Mouse (Mus musculus): ENCODE results near the gene Dusp10. TPM values are rescaled to one million over a fixed set of nuclear protein-coding genes. Genes with fewer than 3 reads are reported as not detected.
A peak's percentile ranks its signal among the peaks of the same experiment; 100 is the strongest.

Dusp10 gene
- polyA plus RNA-seq, 1 experiment, result 28.7 TPM

- TF ChIP-seq POLR2A (IDR thresholded peaks at IDR 0.05; ENCODE audit: borderline replicate concordance, insufficient read depth, low read length), result no peak
- TF ChIP-seq CTCF (IDR thresholded peaks at IDR 0.05; ENCODE audit: borderline replicate concordance, insufficient read depth, low read depth, low read length), result no peak
- peaks cover 9% of the 10 kb centered on the region for H3K4me1 ChIP-seq (ENCODE audit: control insufficient read depth, insufficient read depth, low read length)
- DNase-seq, result no peak
- H3K27ac ChIP-seq (ENCODE audit: insufficient read depth, low read length), result peak overlapping the region; percentile 82
- H3K4me3 ChIP-seq (replicated peaks; ENCODE audit: insufficient read depth, low read depth, low read length), result peak overlapping the region; percentile 69
- H3K27me3 ChIP-seq (ENCODE audit: control insufficient read depth, insufficient read depth, low read length), result no peaks in the 10 kb centered on the region
- WGBS, result 33% methylated on average over 19 of the region's 19 CpGs
These were observed 19.7 kb downstream of the Dusp10 start for GRCm38 (mm10) chr1:184032682-184033389.

GRCm38 (mm10) chr1:184033390-184034010 is 20.4 kb downstream of the Dusp10 start:
- TF ChIP-seq CTCF (IDR thresholded peaks at IDR 0.05; ENCODE audit: borderline replicate concordance, insufficient read depth, low read depth, low read length) (no peak), POLR2A (IDR thresholded peaks at IDR 0.05; ENCODE audit: borderline replicate concordance, insufficient read depth, low read length) (no peak)
- Histone ChIP-seq H3K27ac (ENCODE audit: insufficient read depth, low read length) (peak overlapping the region; percentile 82), H3K4me1 (ENCODE audit: control insufficient read depth, insufficient read depth, low read length) (peaks cover 9% of the 10 kb centered on the region), H3K27me3 (ENCODE audit: control insufficient read depth, insufficient read depth, low read length) (no peaks in the 10 kb centered on the region), H3K4me3 (replicated peaks; ENCODE audit: insufficient read depth, low read depth, low read length) (peak overlapping the region; percentile 69)
- peak; percentile 79 to 85 for DNase-seq
- under 1% methylated on average over 63 of the region's 63 CpGs for WGBS

GRCm38 (mm10) chr1:184034011-184034557 is 21.0 kb downstream of the Dusp10 start, which contains the start of gene 1700056E22Rik:
Gene 1700056E22Rik (minus strand): TSS chr1:184034301.
- Histone ChIP-seq H3K27ac (ENCODE audit: insufficient read depth, low read length) (peak within 1 kb of the TSS; percentile 82), H3K4me3 (replicated peaks; ENCODE audit: insufficient read depth, low read depth, low read length) (peak within 1 kb of the TSS; percentile 69), H3K4me1 (ENCODE audit: control insufficient read depth, insufficient read depth, low read length) (peaks cover 9% of the 10 kb centered on the region), H3K27me3 (ENCODE audit: control insufficient read depth, insufficient read depth, low read length) (no peaks in the 10 kb centered on the region)
- peak; percentile 57; the same call in 1 of the 2 replicates for TF ChIP-seq POLR2A (IDR thresholded peaks at IDR 0.05; ENCODE audit: borderline replicate concordance, insufficient read depth, low read length)
- no peak for TF ChIP-seq CTCF (IDR thresholded peaks at IDR 0.05; ENCODE audit: borderline replicate concordance, insufficient read depth, low read depth, low read length)
- under 1% methylated on average over 38 of the region's 38 CpGs for WGBS
- DNase-seq, result peak; percentile 96 to 99

GRCm38 (mm10) chr1:184034741-184035181 is 21.7 kb downstream of the Dusp10 start:
- under 1% methylated on average over 12 of the region's 12 CpGs for WGBS
- peak overlapping the region; percentile 69 for H3K4me3 ChIP-seq (replicated peaks; ENCODE audit: insufficient read depth, low read depth, low read length)
- peak overlapping the region; percentile 22; the same call in 1 of the 2 replicates for H3K27ac ChIP-seq (ENCODE audit: insufficient read depth, low read length)
- no peaks in the 10 kb centered on the region for H3K27me3 ChIP-seq (ENCODE audit: control insufficient read depth, insufficient read depth, low read length)
- TF ChIP-seq POLR2A (IDR thresholded peaks at IDR 0.05; ENCODE audit: borderline replicate concordance, insufficient read depth, low read length) (no peak), CTCF (IDR thresholded peaks at IDR 0.05; ENCODE audit: borderline replicate concordance, insufficient read depth, low read depth, low read length) (no peak)
- peak; percentile 54 to 60 for DNase-seq
- H3K4me1 ChIP-seq (ENCODE audit: control insufficient read depth, insufficient read depth, low read length), result peaks cover 9% of the 10 kb centered on the region

- H3K4me3 ChIP-seq (replicated peaks; ENCODE audit: insufficient read depth, low read depth, low read length), result peak overlapping the region; percentile 67
- no peaks in the 10 kb centered on the region for H3K27me3 ChIP-seq (ENCODE audit: control insufficient read depth, insufficient read depth, low read length)
- H3K4me1 ChIP-seq (ENCODE audit: control insufficient read depth, insufficient read depth, low read length), result peaks cover 9% of the 10 kb centered on the region
- 2% methylated on average over 12 of the region's 12 CpGs for WGBS
- TF ChIP-seq CTCF (IDR thresholded peaks at IDR 0.05; ENCODE audit: borderline replicate concordance, insufficient read depth, low read depth, low read length), result no peak
- no peak for TF ChIP-seq POLR2A (IDR thresholded peaks at IDR 0.05; ENCODE audit: borderline replicate concordance, insufficient read depth, low read length)
- H3K27ac ChIP-seq (ENCODE audit: insufficient read depth, low read length), result no peak overlapping the region
- DNase-seq, result peak in 1 of 2 experiments; percentile 38
These were observed 22.3 kb downstream of the Dusp10 start for GRCm38 (mm10) chr1:184035346-184035903.

- TF ChIP-seq POLR2A (IDR thresholded peaks at IDR 0.05; ENCODE audit: borderline replicate concordance, insufficient read depth, low read length) (no peak), CTCF (IDR thresholded peaks at IDR 0.05; ENCODE audit: borderline replicate concordance, insufficient read depth, low read depth, low read length) (no peak)
- Histone ChIP-seq H3K4me3 (replicated peaks; ENCODE audit: insufficient read depth, low read depth, low read length) (no peak overlapping the region), H3K27ac (ENCODE audit: insufficient read depth, low read length) (no peak overlapping the region), H3K27me3 (ENCODE audit: control insufficient read depth, insufficient read depth, low read length) (no peaks in the 10 kb centered on the region), H3K4me1 (ENCODE audit: control insufficient read depth, insufficient read depth, low read length) (peaks cover 11% of the 10 kb centered on the region)
- WGBS, result 89% methylated on average over 4 of the region's 4 CpGs
- no peak for DNase-seq
These were observed 24.7 kb downstream of the Dusp10 start for GRCm38 (mm10) chr1:184037802-184038201.

- no peak overlapping the region for H3K4me3 ChIP-seq (replicated peaks; ENCODE audit: insufficient read depth, low read depth, low read length)
- no peak overlapping the region for H3K27ac ChIP-seq (ENCODE audit: insufficient read depth, low read length)
- TF ChIP-seq CTCF (IDR thresholded peaks at IDR 0.05; ENCODE audit: borderline replicate concordance, insufficient read depth, low read depth, low read length) (no peak), POLR2A (IDR thresholded peaks at IDR 0.05; ENCODE audit: borderline replicate concordance, insufficient read depth, low read length) (no peak)
- peak in 1 of 2 experiments; percentile 29 for DNase-seq
- 90% methylated on average over 10 of the region's 10 CpGs for WGBS
- H3K4me1 ChIP-seq (ENCODE audit: control insufficient read depth, insufficient read depth, low read length), result peaks cover 10% of the 10 kb centered on the region
- H3K27me3 ChIP-seq (ENCODE audit: control insufficient read depth, insufficient read depth, low read length), result no peaks in the 10 kb centered on the region
These were observed 26.2 kb downstream of the Dusp10 start for GRCm38 (mm10) chr1:184039301-184039700.

All from cerebellum, adult 2 months (tissue).